Mouse (Mus musculus) ovary, adult 18-20 months (tissue): ENCODE measurements around the gene Coro1b.

Experiments used
- DNase-seq: peaks from one replicate; pipeline ENCODE4 v3.0.0; 2022; ENCODE audit warnings: low spot score, mixed read lengths

Gene Coro1b

DNA sequence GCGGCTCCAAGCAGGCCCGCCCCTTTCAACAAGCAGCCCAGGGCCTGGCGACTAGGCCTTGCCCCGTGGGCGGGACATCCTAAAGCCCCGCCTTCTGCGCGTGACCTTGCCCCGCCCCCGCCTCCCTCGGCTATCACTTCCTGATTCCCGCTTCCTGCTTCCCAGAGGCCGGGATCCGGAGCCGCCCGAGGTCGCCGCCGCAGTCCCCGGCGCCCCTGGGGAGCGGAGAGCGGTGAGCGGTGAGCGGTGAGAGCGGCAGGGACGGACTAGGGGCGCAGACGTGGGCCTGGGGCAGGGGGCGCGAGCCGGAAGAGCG, at the start of gene Coro1b:
Gene Coro1b, plus strand, starts transcription at position 129 of the 316 bp plus-strand sequence.
- peak; percentile 95 for DNase-seq

DNA sequence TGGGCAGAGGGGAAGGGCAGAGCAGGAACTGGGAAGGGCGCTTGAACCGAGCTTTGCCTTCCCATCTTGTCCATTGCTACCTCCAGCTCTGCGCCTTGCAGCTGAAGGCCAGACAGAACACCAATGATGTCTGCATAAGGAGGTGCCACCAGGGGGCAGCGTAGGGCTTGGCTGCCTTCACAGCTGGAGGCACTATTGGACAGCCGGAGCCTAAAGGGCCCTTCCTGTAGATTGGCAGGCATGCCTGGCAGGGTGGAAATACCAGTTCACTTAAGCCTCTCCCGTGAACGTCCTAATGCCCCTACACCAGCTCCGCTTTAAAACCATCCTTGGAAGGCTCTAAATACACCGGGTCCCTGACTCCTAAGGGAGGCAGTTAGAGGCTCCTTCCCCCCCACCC, 49.4 kb upstream of the Coro1b start:
- DNase-seq, result peak; percentile 84

- peak; percentile 63 for DNase-seq
Measured at GRCm38 (mm10) chr19:4099837-4100717, 48.3 kb upstream of the Coro1b start, which contains the start of gene Pitpnm1. TSS of gene Pitpnm1 (plus strand) at chr19:4099998.

GRCm38 (mm10) chr19:4100718-4101261, 47.6 kb upstream of the Coro1b start:
- DNase-seq, result peak; percentile 56

DNA sequence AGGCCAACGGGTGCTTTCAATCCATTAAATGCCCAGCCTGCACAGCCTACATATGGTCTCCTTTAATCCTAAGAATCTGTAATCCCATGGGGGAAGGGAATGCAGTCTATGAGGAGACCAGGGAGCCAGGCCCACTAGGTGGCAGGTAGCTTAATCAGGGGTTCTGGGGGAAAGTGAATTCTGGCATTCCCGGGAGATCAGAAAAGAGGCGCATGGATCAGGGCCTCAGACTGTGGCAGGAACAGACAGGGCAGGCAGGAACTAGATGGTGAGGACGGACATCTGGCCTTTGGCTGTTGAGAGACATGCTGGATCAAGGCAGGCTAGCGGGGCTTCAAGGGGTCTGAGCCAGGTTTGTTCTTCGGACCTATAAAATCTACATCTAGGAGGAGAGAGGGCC, 47.0 kb upstream of the Coro1b start:
- no peak for DNase-seq

DNA sequence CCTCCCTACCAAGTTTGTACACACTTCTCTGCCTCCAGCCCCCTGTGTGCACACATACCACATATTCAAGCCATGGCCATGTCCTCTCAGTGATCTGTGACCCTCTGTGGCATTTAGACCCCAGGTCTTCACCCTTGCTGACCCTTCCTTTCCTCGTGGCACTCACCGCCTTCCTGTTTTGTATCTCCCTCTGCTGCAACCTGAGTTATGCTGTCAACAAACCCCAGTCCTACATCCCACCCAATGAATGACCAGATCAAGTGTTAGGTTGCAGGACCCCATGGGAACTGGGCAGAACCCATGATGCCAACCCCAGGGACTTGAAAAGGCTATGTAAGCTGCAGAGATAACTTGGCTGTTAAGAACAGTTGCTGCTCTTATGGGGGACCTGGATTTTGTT, 46.4 kb upstream of the Coro1b start:
- DNase-seq, result no peak

GRCm38 (mm10) chr19:4102626-4103025, 45.8 kb upstream of the Coro1b start:
- no peak for DNase-seq

DNA sequence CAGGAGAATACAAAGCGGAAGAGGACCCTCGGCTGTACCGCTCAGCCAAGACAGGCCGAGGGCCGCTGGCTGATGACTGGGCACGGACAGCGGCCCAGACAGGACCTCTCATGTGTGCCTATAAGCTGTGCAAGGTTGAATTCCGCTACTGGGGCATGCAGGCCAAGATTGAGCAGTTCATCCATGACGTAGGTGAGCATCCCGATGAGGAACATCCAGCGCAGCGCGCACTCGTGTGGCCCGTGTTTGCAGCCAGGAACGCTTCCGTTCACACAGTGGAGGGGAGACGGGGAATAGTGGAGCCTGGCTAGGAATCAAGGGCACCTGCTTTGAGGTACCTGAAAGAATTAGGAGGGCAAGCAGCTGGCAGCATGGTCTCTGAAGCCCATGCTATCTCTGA, 45.1 kb upstream of the Coro1b start:
- DNase-seq, result no peak

DNA sequence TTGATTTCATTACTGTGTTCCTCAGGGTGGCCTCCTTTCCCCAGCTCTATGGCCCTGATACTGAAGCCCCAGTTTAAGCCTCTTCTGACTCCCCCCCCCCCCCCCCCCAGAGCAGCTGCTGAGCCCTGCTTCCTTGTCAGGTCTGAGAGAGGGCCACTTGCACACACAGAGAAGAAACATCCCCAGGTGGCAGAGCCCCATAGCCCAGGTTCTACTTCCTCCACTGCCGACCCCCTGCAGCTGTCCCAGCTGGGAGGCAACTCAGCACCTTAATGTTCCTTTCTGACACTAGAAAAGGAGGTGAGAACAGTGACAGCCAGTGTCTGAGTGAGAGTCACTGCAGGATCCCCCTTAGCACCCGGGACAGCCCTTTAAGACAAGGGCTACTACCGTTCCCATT, 44.6 kb upstream of the Coro1b start:
- DNase-seq, result no peak

DNA sequence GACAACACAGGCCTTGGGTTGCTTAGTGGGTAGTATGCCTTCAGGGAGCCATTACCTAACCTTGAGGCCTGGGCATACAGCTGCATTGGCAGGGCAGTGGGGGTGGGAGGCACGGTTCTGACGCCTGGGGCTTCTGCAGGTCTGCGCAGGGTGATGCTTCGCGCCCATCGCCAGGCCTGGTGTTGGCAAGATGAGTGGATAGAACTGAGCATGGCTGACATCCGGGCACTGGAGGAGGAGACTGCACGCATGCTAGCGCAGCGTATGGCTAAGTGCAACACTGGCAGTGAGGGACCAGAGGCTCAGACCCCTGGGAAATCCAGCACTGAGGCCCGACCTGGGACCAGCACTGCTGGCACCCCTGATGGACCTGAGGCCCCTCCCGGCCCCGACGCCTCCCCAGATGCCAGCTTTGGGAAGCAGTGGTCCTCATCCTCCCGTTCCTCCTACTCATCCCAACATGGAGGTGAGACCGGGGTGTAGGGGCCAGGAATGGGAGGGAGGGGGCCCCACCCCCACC, 43.7 kb upstream of the Coro1b start:
- no peak for DNase-seq

DNA sequence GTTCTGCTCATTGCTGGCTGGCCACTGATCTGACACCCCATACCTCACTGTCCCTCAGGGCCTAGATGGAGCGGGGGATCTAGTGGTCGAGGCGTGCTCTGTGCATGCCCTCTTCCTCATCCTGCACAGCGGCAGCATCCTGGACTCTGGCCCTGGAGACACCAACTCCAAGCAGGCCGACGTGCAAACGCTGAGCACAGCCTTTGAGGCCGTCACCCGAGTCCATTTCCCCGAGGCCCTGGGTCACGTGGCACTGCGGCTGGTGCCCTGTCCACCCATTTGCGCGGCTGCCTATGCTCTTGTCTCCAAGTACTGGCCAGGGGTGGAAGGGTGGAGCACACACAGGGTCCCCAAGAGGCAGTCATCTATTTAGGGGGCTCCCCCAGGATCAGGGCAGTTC, 41.8 kb upstream of the Coro1b start:
- no peak for DNase-seq

DNA sequence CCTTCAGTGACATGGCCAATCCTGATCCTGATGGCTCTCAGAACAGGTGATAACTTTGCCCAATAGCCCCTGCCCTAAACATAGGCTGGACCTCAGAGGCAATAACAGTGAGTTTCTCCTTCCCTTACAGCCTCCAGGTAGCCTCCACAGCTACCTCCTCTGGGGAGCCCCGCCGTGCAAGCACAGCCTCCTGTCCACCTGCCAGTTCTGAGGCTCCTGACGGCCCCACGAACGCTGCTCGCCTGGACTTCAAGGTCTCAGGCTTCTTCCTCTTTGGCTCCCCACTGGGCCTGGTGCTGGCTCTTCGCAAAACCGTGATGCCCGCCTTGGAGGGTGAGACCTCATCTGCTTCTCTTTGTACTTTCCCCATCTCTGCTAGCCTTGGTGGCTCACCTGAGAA, 39.9 kb upstream of the Coro1b start:
- no peak for DNase-seq

DNA sequence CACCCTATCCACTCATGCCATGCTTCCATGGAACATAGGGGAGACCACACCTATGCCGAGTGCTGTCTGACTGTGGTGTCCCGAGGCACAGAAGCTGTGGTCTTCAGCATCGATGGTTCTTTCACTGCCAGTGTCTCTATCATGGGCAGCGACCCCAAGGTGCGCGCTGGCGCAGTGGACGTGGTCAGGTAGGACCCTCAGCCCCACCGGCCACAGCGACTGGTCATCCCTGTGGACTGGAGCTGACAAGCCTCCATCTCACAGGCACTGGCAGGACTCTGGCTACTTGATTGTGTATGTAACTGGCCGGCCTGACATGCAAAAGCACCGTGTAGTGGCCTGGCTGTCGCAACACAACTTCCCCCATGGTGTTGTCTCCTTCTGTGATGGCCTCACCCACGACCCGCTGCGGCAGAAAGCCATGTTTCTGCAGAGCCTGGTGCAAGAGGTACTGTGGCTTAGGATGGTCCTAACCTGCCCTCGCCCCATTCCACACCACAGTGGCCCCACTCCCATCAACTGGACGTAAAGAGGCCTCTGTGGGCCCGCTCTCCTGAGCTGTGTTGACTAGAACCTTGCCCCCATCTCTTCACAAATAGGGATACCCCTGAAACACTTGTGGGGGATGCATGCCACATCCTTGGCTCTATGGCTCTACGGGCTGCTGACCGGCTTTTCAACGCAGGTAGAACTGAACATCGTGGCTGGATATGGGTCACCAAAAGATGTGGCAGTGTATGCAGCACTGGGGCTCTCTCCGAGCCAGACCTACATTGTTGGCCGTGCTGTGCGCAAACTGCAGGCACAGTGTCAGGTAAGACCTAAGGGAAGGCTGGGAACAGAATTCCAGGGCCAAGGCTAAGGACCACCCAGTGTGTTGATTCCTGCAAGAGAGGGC, 36.1 kb upstream of the Coro1b start:
- no peak for DNase-seq

DNA sequence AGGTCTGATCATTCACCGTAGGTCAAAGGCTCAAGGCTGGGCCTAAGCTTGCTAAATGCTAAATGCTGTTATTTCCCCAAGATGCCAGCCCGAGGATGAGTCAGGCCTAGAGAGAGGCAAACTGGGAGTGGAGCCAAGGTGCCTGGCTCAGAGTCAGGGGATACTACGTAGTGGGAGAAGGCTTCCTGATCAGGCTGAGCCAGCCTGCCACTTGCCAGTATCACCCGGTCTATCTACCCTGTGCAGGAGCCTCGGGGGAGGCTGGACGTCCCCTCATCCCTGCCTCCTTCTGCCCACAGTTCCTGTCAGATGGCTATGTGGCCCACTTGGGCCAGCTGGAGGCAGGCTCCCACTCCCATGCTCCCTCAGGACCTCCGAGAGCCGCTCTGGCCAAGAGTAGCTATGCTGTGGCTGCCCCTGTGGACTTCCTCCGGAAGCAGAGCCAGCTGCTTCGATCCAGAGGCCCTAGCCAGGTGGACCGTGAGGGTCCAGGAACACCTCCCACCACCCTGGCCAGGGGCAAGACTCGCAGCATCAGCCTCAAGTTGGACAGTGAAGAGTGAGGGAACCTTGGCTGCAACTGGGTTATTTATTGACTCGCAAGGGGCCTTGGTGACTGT, 35.1 kb upstream of the Coro1b start:
- peak; percentile 88 for DNase-seq

GRCm38 (mm10) chr19:4113806-4114230, 34.6 kb upstream of the Coro1b start:
- no peak for DNase-seq

GRCm38 (mm10) chr19:4114551-4114950, 33.9 kb upstream of the Coro1b start:
- DNase-seq, result no peak

DNA sequence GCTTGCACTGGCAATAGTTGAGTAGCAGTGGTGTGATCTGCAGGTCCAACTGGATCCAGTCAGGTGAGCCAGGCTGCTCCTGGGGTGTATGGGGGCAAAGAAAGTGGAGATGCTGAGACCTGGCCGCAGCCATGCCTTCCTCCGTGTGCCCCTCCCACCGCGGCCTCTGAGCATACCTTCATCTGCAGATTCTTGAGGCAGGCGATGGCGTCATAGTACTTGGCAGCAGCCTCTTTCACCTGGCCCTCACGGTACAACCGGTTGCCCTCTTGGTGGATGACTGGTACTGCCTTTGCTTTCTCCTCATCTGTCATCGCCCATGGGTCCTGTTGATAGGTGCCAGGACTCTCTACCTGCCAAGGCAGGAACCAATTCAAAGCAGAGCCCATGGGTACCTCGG, 33.3 kb upstream of the Coro1b start:
- no peak for DNase-seq

GRCm38 (mm10) chr19:4115816-4116215, 32.6 kb upstream of the Coro1b start:
- no peak for DNase-seq

GRCm38 (mm10) chr19:4117006-4117405, 31.4 kb upstream of the Coro1b start:
- no peak for DNase-seq

DNA sequence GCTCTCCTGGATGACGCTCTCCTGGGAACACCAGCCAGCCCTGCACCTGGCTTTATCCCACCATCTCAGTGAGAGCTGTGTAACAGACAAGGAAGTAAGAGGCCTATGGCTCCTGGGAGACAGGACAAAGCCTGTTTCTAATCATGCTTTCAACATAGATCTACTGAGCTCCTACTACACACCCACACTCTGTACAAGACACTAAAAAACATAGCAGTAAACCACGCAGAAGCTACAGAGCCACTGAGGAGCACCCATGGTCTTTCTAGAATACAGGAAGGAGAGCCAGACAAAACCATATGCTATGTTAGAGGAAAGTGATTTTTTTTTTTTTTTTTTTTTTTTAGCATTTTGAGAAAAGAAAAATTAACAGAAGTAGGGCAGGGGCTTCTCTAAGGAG, 30.1 kb upstream of the Coro1b start:
- DNase-seq, result no peak

GRCm38 (mm10) chr19:4119716-4120487, 28.5 kb upstream of the Coro1b start:
- DNase-seq, result no peak
